Mouse (Mus musculus) heart, postnatal 0 days (tissue): Measurements from ENCODE around the gene Serpinb6c. TPM values are rescaled to one million over a fixed set of nuclear protein-coding genes. Genes with fewer than 3 reads are reported as not detected.

Source experiments
- ATAC-seq: fragments of 200-750 bp; cut with Nextera tagmentation; 2 replicates; pipeline ENCODE4 v1.8.0; 2017; ENCODE audit warnings: low read depth, moderate number of reproducible peaks, moderate library complexity; ENCODE audit not compliant: insufficient read depth
- DNase-seq: peaks from one replicate; pipeline ENCODE4 v3.0.0-alpha.2; 2016; ENCODE audit warnings: low spot score
- H3K27ac ChIP-seq: fragments of 300-500 bp; sonication (generic); 2 replicates; pipeline ENCODE4 v1.5.1; 2014; ENCODE audit warnings: low read depth, mild to moderate bottlenecking
- H3K27me3 ChIP-seq: fragments of 300-500 bp; sonication (generic); 2 replicates; pipeline ENCODE4 v1.6.1; 2014; ENCODE audit warnings: low read length, mixed read lengths; ENCODE audit not compliant: control insufficient read depth, insufficient read depth
- H3K36me3 ChIP-seq: fragments of 300-500 bp; sonication (generic); replicated peaks from 2 replicates; pipeline ENCODE4 v1.6.1; 2014; ENCODE audit warnings: low read length, mixed read lengths; ENCODE audit not compliant: control insufficient read depth, insufficient read depth
- H3K4me1 ChIP-seq: fragments of 300-500 bp; sonication (generic); 2 replicates; pipeline ENCODE4 v1.6.1; 2014; ENCODE audit warnings: antibody characterized with exemption; ENCODE audit not compliant: control insufficient read depth, insufficient read depth
- H3K4me2 ChIP-seq: fragments of 300-500 bp; sonication (generic); 2 replicates; pipeline ENCODE4 v1.6.1; 2014; ENCODE audit warnings: low read depth, mild to moderate bottlenecking, low read length, moderate library complexity
- H3K4me3 ChIP-seq: fragments of 300-500 bp; sonication (generic); 2 replicates; pipeline ENCODE4 v1.5.1; 2014; ENCODE audit warnings: low read depth, low read length
- H3K9ac ChIP-seq: fragments of 300-500 bp; sonication (generic); replicated peaks from 2 replicates; pipeline ENCODE4 v1.6.1; 2014; ENCODE audit warnings: low read depth, low read length, mixed read lengths
- H3K9me3 ChIP-seq: fragments of 300-500 bp; sonication (generic); replicated peaks from 2 replicates; pipeline ENCODE4 v1.6.1; 2016; ENCODE audit warnings: low read length; ENCODE audit not compliant: control insufficient read depth
- CTCF ChIP-seq: IDR thresholded peaks from 2 replicates; pipeline ENCODE4 v1.5.1; 2016; ENCODE audit warnings: antibody characterized with exemption, control low read depth, low read depth
- EP300 ChIP-seq: IDR thresholded peaks from 2 replicates; pipeline ENCODE4 v1.6.1; 2016; ENCODE audit warnings: antibody characterized with exemption, low read depth
- WGBS: fragments of 180-500 bp; shearing (Covaris S2); extraction: QIAGEN DNeasy Blood & Tissue Kit; methylation state at CpG from one replicate; pipeline ENCODE4 v1.1.7; 2014; 5-methylcytosine and 5-hydroxymethylcytosine counted together
- polyA plus RNA-seq: library from polyadenylated mRNA; unstranded; fragments of >200 nt; fragmentation: Nextera tagmentation; extraction: Ambion mirVana; gene quantifications from 2 replicates; pipeline ENCODE4 v1.2.1, GENCODE M21; 2015
- total RNA-seq: library from RNA; depleted of rRNA; stranded (reverse); fragments of >200 nt; gene quantifications from 2 replicates; pipeline ENCODE4 v1.2.3, GENCODE M21; 2014; ENCODE audit warnings: low replicate concordance; rRNA removed

Gene Serpinb6c
- not detected in 2 replicates for total RNA-seq
- polyA plus RNA-seq, result not detected in 2 replicates

DNA sequence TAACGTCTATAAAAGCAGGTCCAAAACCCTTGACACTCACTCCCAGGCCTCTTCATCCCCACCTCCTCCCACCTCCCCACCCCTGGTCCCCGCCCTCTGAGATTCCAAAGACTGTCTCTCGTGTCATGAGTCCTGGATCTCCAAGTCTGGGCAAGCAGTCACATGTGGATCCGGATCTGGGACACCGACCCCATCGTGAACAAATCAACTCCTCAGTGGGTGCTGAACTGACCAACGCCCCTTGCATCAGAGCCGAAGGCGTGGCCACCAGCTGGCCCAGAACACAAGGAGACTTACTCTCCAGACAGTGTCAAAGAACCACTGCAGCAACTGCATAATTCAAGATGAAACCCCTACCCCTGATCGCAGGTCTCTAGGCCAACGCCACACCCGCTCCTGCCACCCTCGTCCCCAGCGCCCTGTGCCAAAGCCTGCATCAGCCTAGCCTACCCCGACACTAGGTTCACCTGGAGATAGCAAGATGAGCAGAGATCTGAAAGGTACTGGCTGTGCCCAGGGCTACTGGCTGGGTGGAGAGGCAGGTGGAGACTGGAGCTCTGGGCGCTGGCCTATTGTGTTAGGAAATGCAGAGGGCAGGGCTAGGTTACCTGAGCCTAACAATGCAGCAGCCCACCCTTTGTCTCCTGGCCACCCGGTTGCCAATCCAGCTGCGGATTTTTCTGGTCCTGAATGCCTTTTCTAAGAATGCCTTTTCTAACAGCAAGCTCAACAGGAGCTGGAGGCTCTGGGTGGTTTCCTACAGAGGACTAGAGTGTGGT, at the start of gene Serpinb6c:
Serpinb6c (minus strand) TSS at position 533 of the 779 bp plus-strand sequence.
- DNase-seq (no peak), ATAC-seq (no peak)
- no peaks in the 10 kb centered on the region for H3K9me3 ChIP-seq
- TF ChIP-seq CTCF (no peak), EP300 (no peak)
- no peak within 1 kb of the TSS for H3K9ac ChIP-seq
- H3K27me3 ChIP-seq, result no peaks in the 10 kb centered on the region
- H3K36me3 ChIP-seq, result no peaks in the 10 kb centered on the region
- no peaks in the 10 kb centered on the region for H3K4me1 ChIP-seq
- WGBS, result 75% methylated on average over 18 of the region's 18 CpGs
- no peak within 1 kb of the TSS for H3K27ac ChIP-seq
- no peak within 1 kb of the TSS for H3K4me2 ChIP-seq
- no peak within 1 kb of the TSS for H3K4me3 ChIP-seq

DNA sequence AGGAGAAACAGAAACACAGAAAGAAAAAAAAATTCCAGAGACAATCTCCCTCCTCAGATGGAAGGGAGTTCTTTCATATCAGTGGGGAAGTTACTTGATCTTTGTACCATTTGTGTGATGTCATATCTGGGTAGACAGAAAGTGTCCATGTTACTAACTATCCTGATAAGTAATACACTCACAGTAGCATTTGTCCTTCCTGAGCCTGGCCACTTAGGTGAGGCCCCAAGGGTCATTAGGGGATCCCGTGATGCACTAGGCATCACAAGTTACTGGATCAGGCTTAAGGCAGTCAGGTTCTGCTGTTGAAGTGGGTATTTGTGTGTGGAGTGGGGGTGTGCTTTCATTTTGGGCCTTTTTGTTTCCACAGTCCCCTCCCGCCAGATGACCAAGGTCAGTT, 47.4 kb upstream of the Serpinb6c start:
- Histone ChIP-seq H3K9me3 (no peaks in the 10 kb centered on the region), H3K4me2 (no peak overlapping the region), H3K36me3 (no peaks in the 10 kb centered on the region), H3K27ac (no peak overlapping the region), H3K9ac (no peak overlapping the region), H3K27me3 (no peaks in the 10 kb centered on the region), H3K4me3 (no peak overlapping the region), H3K4me1 (no peaks in the 10 kb centered on the region)
- ATAC-seq (no peak), DNase-seq (no peak)
- WGBS, result 73% methylated on average over 2 of the region's 2 CpGs
- TF ChIP-seq EP300 (no peak), CTCF (no peak)

DNA sequence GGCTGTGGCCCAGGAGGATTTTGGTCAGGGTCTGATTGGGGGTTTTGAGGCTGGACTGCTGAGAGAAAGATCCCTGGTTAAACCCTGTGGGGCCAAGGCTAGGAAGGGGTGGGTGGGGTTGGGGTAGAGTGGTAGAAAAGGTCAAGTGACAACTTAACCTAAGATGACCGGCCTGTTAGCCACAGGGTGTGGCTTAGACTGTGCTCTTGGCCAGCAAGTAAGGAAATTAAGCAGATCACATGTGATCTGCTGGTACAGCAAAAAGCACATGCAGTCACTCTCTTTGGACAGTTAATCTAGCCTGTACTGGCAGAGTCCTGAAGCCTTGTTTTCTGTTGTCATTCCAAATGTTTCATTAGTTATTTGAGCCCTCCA, 46.6 kb upstream of the Serpinb6c start:
- H3K4me3 ChIP-seq, result no peak overlapping the region
- H3K4me1 ChIP-seq, result no peaks in the 10 kb centered on the region
- DNase-seq (no peak), ATAC-seq (no peak)
- TF ChIP-seq CTCF (no peak), EP300 (no peak)
- no peaks in the 10 kb centered on the region for H3K9me3 ChIP-seq
- H3K27me3 ChIP-seq, result no peaks in the 10 kb centered on the region
- H3K36me3 ChIP-seq, result no peaks in the 10 kb centered on the region
- H3K27ac ChIP-seq, result no peak overlapping the region
- WGBS, result 70% methylated on average over 1 of the region's 1 CpGs
- H3K9ac ChIP-seq, result no peak overlapping the region
- H3K4me2 ChIP-seq, result no peak overlapping the region

DNA sequence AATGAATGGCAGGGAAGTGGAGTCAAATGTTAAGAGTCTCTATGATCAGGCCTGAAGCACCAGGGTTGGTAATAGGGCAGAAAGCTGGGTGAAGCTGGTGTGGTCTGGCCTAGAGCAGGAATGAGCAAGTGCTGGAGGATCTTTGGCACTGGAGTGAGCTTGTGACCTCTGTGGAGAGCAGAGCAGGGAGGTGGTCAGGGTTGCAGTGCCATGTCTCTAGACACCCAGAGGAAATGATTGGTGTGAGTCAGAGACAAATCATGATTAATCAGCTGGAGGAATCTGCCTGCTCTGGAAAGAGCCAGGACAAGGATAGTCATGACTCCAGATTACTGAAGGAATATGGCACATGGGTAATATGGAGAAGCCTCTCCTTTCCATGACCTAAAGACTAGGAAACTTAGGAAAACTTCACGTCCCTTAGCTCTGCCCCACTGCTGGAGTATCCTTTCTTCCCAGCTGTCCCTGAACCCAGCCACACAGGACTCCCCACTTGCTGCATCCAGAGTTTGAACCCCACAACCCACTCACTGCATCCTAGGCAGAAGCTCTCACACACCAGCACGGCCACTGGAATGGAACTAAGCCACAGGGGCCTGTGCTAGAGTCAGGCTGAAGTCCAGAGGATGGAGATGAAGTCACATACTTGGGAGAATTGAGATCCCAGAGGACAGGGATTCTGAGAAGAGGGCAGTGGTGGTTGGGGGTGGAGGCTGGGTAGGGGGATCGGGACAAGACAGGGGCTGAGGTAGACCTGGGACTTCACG, 46.0 kb upstream of the Serpinb6c start:
- no peak for ATAC-seq
- Histone ChIP-seq H3K9me3 (no peaks in the 10 kb centered on the region), H3K4me1 (no peaks in the 10 kb centered on the region), H3K27me3 (no peaks in the 10 kb centered on the region), H3K4me2 (no peak overlapping the region), H3K4me3 (no peak overlapping the region), H3K9ac (no peak overlapping the region), H3K36me3 (no peaks in the 10 kb centered on the region), H3K27ac (no peak overlapping the region)
- DNase-seq, result no peak
- 82% methylated on average over 4 of the region's 4 CpGs for WGBS
- TF ChIP-seq CTCF (no peak), EP300 (no peak)

DNA sequence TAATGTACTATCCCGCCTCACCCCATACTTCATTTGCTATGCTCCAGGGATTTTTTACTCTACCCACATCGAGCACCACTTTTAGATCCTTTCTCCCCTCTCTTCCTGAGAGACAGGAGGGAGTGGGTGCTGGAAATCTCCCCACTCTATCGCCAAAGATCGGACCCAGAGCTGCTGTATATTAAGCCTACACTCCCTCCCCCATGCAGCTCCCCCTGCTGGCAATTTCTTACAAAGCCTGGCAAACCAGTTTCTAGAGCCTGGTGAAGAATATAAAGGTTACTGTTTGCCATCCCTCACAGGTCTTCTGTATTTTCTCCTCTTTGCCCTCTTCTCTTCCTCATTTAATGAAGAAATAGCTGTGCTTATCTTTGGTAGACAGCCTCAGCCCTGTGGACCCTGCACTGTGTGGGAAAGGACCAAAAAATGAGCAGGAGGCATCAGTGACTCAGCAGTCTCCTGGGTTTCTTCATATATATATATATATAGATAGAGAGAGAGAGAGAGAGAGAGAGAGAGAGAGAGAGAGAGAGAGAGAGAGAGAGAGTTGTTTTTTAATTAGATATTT, 36.8 kb upstream of the Serpinb6c start:
- DNase-seq (no peak), ATAC-seq (no peak)
- no peak overlapping the region for H3K27ac ChIP-seq
- H3K4me1 ChIP-seq, result no peaks in the 10 kb centered on the region
- peak; percentile 40 for TF ChIP-seq CTCF
- no peak for TF ChIP-seq EP300
- no peak overlapping the region for H3K4me2 ChIP-seq
- no peak overlapping the region for H3K4me3 ChIP-seq
- no peaks in the 10 kb centered on the region for H3K27me3 ChIP-seq
- H3K9ac ChIP-seq, result no peak overlapping the region
- WGBS, result 48% methylated on average over 4 of the region's 4 CpGs
- H3K9me3 ChIP-seq, result no peaks in the 10 kb centered on the region
- H3K36me3 ChIP-seq, result no peaks in the 10 kb centered on the region
